Mouse (Mus musculus): ENCODE data around the gene Gm20388. TPM values are rescaled to one million over a fixed set of nuclear protein-coding genes. Genes with fewer than 3 reads are reported as not detected.
A peak's percentile ranks its signal among the peaks of the same experiment; 100 is the strongest.

The Gm20388 gene
- total RNA-seq, 2 experiments from 2014 or later: 8.8 TPM

DNA sequence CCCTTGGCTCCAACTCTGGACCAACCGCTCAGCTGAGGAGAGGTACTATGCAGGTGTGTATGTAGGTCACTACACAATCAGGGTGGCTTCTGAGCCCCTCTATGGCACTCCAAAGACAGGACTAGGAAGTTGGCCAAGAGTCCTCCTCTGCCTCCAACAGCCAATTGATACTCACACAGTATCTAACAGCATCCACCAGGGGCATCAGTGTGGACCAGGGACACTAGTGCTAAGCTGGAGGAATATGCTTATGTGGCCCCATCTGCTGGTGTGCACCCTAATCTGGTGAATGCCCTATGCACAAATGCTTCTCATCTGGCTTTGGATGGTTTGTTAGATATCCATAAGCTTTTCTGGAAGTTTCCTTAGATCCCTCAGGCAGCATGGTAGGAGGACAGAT is 2232.6 kb downstream of the Gm20388 start:
- no peak for DNase-seq (ENCODE audit: extremely low spot score in 1 of 2, low spot score in 1 of 2)

DNA sequence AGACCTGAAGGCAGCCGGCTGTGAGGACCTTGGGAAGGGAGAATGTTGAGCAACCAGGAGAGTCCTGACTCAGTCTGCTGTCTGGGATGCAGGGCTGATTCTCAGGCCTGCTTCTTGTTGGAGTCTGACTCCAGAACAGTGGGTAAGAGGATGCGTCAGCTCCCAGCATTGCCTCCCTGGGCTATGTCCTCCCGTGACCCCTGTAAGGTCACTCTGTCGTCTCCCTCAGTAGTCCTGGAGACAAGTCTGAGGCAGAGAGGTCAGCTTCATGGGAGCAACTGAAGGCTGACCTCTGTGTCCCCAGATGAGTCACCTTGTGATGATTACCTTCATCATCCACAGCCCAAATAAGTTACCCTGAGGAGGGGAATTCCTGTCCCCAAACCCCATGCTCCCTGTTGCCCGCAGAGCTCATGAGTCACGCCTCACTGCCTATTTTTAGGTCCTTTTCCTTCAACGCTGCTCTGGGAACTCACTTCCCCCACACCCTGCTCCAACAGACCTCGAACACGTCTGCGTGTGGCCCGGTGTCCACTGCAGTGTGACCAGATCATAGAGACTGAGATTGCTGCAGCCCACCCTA is 2234.2 kb downstream of the Gm20388 start:
- no peak for DNase-seq (ENCODE audit: extremely low spot score in 1 of 2, low spot score in 1 of 2)

DNA sequence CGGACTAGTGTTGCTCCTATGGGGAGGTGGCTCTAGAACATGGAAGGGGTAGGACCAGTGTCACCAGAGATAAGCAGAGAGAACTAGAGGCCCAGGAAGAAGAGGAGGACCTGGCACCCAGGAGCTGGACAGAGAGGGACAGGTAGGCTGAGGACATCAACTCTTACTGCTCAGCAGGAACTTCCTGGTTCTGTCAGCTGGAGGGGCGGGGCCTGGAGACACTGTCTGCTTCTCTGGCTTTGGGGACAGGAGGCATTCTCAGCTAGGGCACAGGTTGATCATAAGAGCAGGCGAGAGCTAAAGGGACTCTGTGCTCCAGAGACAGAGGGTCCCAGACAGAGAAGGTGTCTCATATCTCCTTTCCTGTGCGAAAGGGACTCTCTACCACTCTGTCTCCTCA is 2238.4 kb downstream of the Gm20388 start:
- DNase-seq (ENCODE audit: extremely low spot score in 1 of 2, low spot score in 1 of 2): no peak

DNA sequence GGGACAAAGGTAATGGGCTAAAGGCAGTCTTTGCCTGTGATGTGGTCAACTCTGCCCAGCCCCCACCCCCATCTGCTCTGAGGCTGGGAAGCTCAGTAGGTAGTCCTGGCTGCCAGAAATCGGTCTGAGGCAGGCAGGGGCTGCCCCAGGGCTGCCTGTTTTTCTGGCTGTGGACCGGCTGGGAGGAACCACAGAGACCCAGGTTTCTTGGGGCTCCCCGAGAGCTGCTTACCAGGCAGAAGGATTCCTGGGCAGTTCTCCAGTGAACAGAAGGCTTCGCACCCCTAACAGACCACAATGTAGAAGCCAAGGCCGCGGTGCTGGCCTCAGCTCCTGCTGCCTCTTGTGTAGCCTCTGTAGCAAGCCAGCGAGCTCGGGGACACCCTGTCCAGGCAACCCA is 2239.0 kb downstream of the Gm20388 start:
- DNase-seq (ENCODE audit: extremely low spot score in 1 of 2, low spot score in 1 of 2): no peak

DNA sequence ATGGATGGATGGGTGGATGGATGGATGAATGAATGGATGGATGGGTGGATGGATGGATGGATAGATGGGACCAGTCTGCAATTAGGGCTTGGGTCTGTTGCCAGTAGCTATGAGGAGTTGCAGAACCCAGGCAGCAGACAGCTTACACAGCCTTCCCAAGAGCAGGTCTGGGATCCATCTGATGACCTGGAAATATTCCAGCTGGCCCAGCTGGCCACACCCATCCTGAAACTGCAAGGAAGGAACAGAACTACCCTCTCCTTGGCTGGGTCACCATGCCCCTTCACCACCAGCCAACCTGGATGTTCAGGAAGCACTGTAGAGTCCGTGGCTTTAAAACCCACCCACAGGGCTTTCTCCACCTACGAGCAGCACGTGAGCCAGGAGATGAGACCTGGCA is 2240.9 kb downstream of the Gm20388 start:
- no peak for DNase-seq (ENCODE audit: extremely low spot score in 1 of 2, low spot score in 1 of 2)

DNA sequence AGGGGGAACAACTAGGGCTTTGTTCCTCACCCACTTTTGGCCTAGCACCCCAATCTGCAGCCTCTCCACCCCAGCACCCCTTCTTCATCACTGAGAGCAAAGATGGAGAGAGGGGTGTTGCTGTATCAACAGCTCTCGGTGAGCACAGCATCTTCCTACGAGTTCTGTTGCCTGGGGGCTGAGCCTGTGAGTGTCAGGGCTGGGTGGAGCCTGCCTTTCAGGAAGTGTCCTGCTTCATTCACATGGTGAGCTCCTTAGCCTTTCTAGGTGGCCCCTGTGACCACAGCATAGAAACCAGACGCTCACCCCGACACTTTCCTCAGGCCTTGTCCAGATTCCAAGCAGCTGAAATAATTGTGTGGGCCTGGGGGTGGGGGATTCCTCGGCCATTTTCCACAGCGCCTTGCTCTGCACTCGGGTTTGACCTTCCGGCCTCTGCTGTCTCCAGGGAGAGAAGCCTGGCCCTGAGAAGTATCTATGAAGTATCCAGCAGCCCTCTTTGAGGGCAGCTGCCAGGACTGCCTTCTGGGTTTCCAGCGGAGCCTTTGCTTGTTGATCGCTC is 2244.5 kb downstream of the Gm20388 start:
- DNase-seq (ENCODE audit: extremely low spot score in 1 of 2, low spot score in 1 of 2): no peak

DNA sequence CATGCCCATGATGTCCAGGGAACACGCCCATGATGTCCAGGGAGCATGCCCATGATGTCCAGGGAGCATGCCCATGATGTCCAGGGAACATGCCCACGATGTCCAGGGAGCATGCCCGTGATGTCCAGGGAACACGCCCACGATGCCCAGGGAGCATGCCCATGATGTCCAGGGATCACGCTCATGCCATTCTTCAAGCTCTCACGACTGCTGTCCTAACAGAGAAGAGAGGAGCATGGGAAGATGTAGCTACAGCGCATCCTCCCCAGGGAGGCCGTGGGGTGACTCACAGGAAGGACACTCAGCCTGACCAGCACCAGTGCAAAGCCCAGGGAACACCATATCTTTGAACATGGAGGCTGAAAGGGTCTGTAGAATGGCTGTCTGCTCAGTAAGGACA is 2245.3 kb downstream of the Gm20388 start:
- no peak for DNase-seq (ENCODE audit: extremely low spot score in 1 of 2, low spot score in 1 of 2)

DNA sequence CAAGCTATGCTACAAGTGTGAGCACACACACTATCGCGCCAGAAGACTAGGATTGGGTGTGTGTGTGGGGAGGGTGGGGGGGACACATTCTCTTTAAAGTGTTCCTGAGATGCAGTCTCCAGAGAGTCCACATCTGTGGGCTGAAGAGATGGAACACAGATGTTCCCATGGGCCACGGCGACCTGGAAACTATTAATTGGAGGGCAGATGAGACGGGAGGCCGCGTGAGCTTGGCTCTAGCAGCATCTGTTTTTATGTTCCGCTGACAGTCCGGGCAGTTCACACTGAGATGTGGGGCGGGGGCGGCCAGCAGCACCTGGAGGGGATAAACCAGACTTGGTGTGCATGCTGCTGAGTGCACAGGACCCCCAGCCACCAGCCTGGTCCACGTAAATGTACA is 2247.0 kb downstream of the Gm20388 start:
- DNase-seq (ENCODE audit: extremely low spot score in 1 of 2, low spot score in 1 of 2): no peak

DNA sequence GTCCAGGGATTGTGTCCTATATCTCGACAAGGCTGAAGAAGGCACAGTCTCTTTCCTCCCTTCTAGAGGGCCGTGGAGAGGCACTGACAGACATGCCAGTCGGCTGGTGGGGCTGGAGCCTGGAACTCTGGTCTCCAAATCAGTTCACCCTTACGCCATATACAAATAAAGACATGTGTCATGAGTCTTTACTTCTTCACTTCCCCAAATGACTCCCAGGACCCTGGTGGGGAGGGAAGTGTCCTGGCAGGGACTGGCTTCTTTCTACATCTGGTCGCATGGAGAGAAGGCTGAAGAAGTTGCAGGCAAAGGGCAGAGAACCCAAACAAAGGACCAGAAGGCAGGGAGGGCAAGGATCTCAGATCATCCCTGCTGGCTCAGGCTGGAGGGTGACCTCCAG is 2249.5 kb downstream of the Gm20388 start:
- DNase-seq (ENCODE audit: extremely low spot score in 1 of 2, low spot score in 1 of 2): no peak

DNA sequence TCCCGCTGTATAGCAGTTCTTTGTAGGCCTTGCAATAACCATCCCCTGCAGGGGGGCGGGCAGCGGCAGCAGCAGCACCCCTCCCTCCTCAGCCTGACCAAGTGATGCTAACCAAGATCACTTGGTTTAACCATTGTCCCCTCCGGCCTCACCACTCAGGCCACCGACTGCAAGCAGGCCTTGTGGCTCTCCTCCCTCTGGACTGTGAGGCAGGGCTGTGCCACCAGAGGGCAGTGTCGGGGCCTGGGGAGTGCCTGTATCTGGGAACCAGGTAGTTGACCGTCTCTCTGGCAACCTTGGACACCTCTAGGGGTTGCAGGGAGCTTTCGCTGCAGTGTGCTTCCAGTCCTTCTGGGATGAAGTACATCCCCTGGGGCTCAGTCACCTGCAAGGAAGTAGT is 2252.4 kb downstream of the Gm20388 start:
- peak; percentile 70 to 91 for DNase-seq (ENCODE audit: extremely low spot score in 1 of 2, low spot score in 1 of 2)

DNA sequence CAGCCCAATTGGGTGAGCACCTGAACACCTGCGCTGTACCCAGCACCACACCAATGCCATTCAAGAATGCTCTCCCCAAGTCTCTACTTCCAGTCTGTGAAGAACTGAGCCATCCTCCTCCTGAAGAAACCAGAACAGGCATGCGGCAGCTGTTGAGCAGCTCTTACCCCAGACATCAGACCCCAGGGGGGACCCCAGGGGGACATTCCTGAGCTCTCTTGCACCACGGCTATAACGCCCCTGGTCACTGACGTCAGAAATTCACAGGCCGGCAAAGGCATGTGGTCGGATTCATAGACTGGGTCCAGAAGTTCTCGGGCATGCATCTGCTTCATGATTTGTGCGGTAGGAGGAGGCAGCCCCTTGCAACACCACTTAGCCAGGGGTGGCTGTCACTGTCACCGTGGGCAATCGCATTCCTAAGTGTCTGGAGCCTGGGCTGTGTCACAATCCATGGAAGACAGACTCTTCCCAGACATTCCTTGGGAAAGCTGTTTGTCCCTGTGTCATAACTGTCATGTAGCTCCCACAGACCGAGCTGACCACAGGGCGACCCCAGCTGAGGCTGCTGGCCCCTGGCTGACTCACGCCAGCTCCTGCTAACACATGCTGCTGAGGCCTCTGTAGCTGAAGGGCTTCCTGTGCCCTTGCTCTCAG is 2256.7 kb downstream of the Gm20388 start:
- no peak for DNase-seq (ENCODE audit: extremely low spot score in 1 of 2, low spot score in 1 of 2)

DNA sequence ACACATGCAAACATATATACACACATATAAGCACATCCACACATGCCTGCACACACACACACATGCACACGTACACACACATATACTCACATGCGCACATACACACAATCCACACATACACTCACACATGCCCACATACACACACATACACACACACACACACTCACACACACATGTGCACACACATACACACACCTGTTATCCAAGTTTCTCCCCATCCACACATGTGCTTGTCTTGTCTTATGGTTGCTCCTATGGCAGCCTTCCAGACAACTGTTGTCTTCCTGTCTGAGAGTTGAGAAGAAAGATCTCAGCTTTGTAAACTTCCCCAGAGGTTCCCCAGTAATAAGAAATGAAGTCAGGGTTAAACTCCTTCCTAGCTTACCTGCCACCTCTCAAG is 2258.8 kb downstream of the Gm20388 start:
- DNase-seq (ENCODE audit: extremely low spot score in 1 of 2, low spot score in 1 of 2): no peak

DNA sequence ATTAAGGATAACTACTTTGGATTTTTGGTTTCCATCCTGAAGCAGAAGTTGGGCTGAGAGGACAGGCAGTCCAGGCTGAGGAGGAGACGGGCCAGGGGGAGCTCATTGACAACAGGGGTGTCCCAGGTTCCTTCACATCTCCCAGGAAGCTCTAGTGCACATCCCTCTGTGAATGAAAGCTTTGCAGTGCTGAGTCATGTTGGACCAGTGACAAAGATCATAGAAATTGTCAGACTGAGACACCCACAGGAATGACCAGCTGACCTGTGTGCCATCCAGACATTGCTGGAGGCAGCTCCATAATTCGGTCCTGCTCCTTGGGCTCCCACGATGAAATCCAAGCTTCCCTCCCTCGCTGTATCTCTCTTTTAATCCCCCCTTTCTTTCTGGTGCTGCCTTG is 2261.2 kb downstream of the Gm20388 start:
- DNase-seq (ENCODE audit: extremely low spot score in 1 of 2, low spot score in 1 of 2): no peak

DNA sequence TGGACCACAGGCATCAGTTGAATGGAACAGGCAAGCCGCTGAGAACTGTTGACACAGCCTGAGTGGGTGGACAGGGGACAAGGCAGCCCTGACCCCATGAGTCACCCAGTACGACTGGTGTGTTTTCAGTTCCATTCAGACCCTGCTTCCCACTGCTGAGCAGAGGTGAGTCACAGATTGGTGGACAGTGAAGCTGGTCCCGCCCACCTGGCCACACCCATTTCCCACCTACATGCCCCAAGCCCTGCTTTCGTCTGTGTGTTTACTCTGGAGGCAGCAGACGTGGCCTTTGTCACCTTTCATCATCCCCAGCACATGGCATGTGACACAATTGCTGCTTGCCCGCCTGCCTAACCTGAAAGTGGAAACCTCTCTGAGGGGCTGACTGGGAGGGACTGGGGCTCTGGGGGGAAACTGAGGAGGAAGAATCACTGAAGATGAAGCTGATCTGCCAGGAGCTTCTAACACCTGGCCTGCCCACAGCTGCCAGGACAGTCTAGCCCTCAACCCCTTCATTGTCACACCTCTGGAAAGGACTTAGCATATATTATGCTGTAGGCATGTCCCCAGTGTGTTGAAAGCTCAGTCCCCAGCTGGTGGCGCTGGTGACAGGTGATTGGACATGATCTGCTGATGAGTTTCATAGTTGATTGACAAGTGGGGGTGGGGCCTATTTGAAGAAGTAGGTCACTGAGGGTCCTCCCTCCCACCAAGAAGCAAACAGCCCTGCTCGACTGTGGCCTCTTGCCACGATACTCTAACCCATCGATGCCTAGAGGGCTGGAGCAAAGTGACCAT is 2263.7 kb downstream of the Gm20388 start:
- DNase-seq (ENCODE audit: extremely low spot score in 1 of 2, low spot score in 1 of 2): no peak

DNA sequence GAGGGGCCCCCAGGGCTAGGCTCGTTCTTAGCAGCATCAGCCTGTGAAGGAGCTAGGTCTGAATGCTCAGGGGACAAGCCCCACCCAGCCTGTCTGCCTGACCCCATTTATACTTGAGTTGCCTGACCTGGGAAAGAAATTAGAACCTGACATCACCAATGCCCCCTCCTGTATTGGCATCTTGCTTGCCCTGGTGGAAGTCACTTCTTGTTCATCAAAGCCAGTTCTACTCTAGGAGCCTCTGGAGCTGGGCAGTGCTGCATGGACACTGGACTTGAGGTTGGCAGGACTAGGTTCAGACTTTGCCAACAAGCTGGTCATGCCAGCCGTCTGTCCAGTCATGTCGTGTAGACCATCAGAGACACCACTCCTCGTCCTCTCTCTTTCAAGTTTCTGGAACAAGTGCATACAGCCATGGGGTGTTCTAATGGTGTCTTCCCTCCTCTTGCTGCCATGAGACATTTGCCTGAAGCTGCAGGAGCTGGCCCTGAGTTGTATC is 2267.8 kb downstream of the Gm20388 start:
- no peak for DNase-seq (ENCODE audit: extremely low spot score in 1 of 2, low spot score in 1 of 2)

DNA sequence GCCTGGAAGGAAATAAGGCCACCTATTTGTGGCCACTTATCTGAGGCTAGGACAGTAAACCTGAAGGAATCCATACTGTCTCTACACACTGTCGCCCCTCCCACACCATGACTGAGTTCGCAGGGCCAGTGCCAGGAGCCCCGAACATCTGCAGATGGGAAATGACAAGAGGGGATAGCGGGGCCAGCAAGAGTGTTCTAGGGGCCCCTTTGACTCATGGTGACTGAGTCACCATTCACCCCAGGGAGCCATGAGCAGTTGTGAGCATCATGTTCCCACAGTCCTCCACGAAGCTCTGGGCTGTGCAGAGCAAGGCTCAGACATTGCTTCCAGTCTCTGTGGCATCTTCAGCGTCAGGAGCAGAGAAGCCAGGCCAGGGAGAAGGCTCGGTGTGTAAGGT is 2268.7 kb downstream of the Gm20388 start:
- DNase-seq (ENCODE audit: extremely low spot score in 1 of 2, low spot score in 1 of 2): no peak

DNA sequence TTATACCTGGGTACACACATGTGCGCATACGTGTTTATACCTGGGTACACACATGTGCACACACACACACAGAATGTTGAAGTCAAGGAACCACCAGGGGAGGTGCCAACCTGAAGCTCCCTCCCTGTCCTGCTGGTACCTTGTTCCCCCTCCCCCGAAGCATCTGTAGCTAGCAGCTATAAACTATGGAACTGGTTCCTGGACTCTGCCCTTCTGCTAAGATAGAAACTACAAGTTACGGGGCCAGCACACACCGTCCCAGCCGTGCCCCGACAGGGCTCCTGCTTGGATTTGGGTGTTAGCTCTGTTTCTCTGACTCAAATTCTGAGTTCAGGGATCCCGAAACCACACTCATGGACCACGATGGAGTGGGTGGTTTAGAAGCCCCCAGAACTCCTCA is 2269.5 kb downstream of the Gm20388 start:
- no peak for DNase-seq (ENCODE audit: extremely low spot score in 1 of 2, low spot score in 1 of 2)

DNA sequence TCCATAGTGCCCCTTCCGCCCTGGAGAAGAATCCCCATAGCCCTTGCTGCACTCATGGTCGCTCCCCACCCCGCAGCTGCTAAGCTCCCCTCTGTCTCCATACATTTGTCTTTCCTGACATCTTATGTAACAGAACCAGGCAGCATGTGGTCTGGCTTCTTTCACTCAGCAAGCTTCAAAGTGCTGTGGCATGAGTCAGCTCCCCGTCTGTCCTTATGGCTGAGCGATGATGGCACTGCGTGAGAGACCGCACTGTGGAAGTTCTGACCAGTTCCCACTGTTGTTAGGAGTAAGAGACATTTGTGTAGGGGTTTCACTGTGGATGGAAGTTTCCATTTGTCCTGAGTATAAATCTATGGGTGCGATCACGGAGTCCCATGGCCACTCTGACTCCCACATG is 2270.8 kb downstream of the Gm20388 start:
- no peak for DNase-seq (ENCODE audit: extremely low spot score in 1 of 2, low spot score in 1 of 2)

DNA sequence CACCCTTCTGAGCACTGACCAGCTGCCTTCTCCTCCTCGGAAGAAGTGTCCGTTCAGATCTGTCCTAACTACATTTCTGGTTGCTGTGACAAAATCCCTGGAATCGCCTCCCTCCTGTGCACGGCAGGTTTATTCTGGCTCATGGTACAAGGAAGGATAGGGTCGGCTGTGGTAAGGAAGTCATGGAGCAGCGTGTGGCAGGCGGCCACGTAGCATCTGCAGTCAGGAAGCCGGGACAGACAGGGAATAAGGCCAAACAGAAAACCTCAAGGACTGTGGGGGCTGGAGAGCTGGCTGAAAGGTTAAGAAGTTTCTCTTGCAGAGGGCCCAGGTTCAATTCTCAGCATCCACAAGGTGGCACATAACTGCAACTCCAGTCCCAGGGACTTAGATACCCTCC is 2271.3 kb downstream of the Gm20388 start:
- DNase-seq (ENCODE audit: extremely low spot score in 1 of 2, low spot score in 1 of 2): no peak

DNA sequence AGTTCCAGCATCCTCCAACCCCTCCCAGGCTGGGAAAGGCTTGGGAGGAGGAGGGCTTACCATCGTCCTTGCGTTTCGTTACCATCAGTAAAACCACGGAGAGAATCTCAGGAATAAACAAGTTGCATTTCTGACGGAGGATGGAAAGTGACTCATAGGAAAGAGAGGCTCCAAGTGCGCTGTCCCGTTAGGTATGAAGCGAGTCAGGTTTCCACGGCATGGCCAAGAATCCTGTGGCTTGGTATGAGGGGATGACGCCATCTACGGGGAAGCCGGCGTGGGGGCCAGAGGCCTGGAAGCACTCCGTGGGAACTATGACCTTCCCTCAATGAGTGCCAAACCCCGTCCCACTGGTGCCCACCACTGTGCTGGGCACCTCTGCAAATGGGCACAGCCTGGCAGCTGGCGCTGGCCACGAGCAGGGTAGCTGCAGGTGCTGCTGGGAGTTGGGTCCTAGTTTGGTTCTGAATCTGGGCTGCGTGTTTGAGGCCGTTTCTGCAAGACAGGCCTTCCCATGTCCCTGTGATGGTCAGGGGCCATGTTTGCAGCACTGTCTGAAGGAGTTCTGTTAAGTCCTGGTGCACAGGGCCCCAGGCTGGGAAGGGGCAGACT is 2275.8 kb downstream of the Gm20388 start:
- DNase-seq (ENCODE audit: extremely low spot score in 1 of 2, low spot score in 1 of 2): no peak

DNA sequence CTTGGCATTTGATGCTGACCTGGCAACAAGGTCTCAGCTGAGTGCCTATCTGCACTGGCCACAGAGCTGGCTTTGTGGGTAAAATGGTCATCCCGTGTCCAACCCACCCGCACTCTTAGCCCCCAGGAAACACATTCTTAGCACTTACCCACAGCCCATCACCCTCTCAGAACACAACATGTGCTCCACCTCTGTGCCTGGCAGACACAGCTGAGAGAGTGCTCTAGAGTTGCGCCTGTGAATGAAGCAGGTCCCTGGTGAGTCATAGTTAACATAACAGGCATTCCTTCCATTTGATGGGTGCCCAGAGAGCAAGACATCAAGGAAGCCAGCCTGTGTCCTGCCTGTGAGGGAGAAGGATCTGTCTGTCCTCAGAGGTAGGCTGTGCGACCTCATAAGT is 2276.6 kb downstream of the Gm20388 start:
- DNase-seq (ENCODE audit: extremely low spot score in 1 of 2, low spot score in 1 of 2): no peak
